Comparison of ENCODE assay signal across 7 mouse cellular contexts in genomic region chr12:86893326-86894183, GRCm38 (mm10). TPM values are rescaled to one million over a fixed set of nuclear protein-coding genes. Genes with fewer than 3 reads are reported as not detected.
DNase-seq lines count a peak whose midpoint lies in the region; ATAC-seq and TF ChIP-seq lines count a peak whose summit lies in the region.

No protein-coding gene starts in this region.

- TF ChIP-seq POLR2A in CH12.LX (IDR thresholded peaks at IDR 0.05; ENCODE audit: low read depth, low read length) = no peak

- no peaks in the 10 kb centered on the region for H3K9me3 ChIP-seq in CH12.LX (replicated peaks; ENCODE audit: low read length)
- H3K9me3 ChIP-seq in embryonic facial prominence, embryonic 11.5 days (replicated peaks; ENCODE audit: control insufficient read depth, low read length) = no peaks in the 10 kb centered on the region
- H3K9me3 ChIP-seq in heart, embryonic 16.5 days (replicated peaks; ENCODE audit: control insufficient read depth, low read length) = no peaks in the 10 kb centered on the region
- no peaks in the 10 kb centered on the region for H3K9me3 ChIP-seq in limb, embryonic 13.5 days
- H3K9me3 ChIP-seq in midbrain, postnatal 0 days (ENCODE audit: low read length) = no peaks in the 10 kb centered on the region

- H3K27ac ChIP-seq in CH12.LX (ENCODE audit: insufficient read depth, low read depth) = peak overlapping the region; percentile 92
- peak overlapping the region; percentile 98 for H3K27ac ChIP-seq in embryonic facial prominence, embryonic 11.5 days (replicated peaks; ENCODE audit: low read depth, low read length)
- H3K27ac ChIP-seq in heart, embryonic 16.5 days (ENCODE audit: low read length) = peak overlapping the region; percentile 99
- H3K27ac ChIP-seq in limb, embryonic 13.5 days = peak overlapping the region; percentile 99
- peak overlapping the region; percentile 95 for H3K27ac ChIP-seq in midbrain, postnatal 0 days (ENCODE audit: low read depth, low read length)

- H3K4me3 ChIP-seq in CH12.LX (replicated peaks in 1 of 3; ENCODE audit: low read depth in 2 of 3, low read length in 2 of 3, poor library complexity in 1 of 3) = peak overlapping the region; percentile 12 to 44 (median 41)
- peak overlapping the region; percentile 22; the same call in 1 of the 2 replicates for H3K4me3 ChIP-seq in embryonic facial prominence, embryonic 11.5 days (ENCODE audit: low read depth, low read length)
- peak overlapping the region; percentile 45 for H3K4me3 ChIP-seq in heart, embryonic 16.5 days (ENCODE audit: low read length)
- H3K4me3 ChIP-seq in limb, embryonic 13.5 days = peak overlapping the region; percentile 34
- peak overlapping the region; percentile 18; the same call in 1 of the 2 replicates for H3K4me3 ChIP-seq in midbrain, postnatal 0 days (ENCODE audit: low read depth, low read length)

- H3K36me3 ChIP-seq in CH12.LX (replicated peaks in 1 of 2; ENCODE audit: control insufficient read depth in 1 of 2, insufficient read depth in 1 of 2, low read length in 1 of 2) = peaks cover 0 to 4% of the 10 kb centered on the region in 2 experiments
- H3K36me3 ChIP-seq in embryonic facial prominence, embryonic 11.5 days (replicated peaks; ENCODE audit: control insufficient read depth, insufficient read depth, low read depth, low read length) = no peaks in the 10 kb centered on the region
- no peaks in the 10 kb centered on the region for H3K36me3 ChIP-seq in heart, embryonic 16.5 days (ENCODE audit: control insufficient read depth, insufficient read depth)
- no peaks in the 10 kb centered on the region for H3K36me3 ChIP-seq in limb, embryonic 13.5 days
- H3K36me3 ChIP-seq in midbrain, postnatal 0 days (ENCODE audit: insufficient read depth, low read length) = no peaks in the 10 kb centered on the region

- no peak for TF ChIP-seq RAD21 in CH12.LX (IDR thresholded peaks at IDR 0.05; ENCODE audit: low read depth, low read length)

- H3K4me1 ChIP-seq in CH12.LX (ENCODE audit: control insufficient read depth in 1 of 2, insufficient read depth in 2 of 2) = peaks cover 24 to 69% of the 10 kb centered on the region in 2 experiments
- H3K4me1 ChIP-seq in embryonic facial prominence, embryonic 11.5 days (ENCODE audit: control insufficient read depth, insufficient read depth, low read length) = peaks cover 20% of the 10 kb centered on the region
- peaks cover 80% of the 10 kb centered on the region for H3K4me1 ChIP-seq in heart, embryonic 16.5 days (ENCODE audit: control insufficient read depth, insufficient read depth, low read length)
- H3K4me1 ChIP-seq in limb, embryonic 13.5 days = peaks cover 92% of the 10 kb centered on the region
- H3K4me1 ChIP-seq in midbrain, postnatal 0 days (ENCODE audit: insufficient read depth, low read length) = peaks cover 68% of the 10 kb centered on the region

- peak overlapping the region; percentile 87 for H3K9ac ChIP-seq in CH12.LX (ENCODE audit: insufficient read depth, low read depth)
- H3K9ac ChIP-seq in embryonic facial prominence, embryonic 11.5 days (replicated peaks; ENCODE audit: low read length) = peak overlapping the region; percentile 55
- H3K9ac ChIP-seq in heart, embryonic 16.5 days (ENCODE audit: low read length) = peak overlapping the region; percentile 80
- peak overlapping the region; percentile 59 for H3K9ac ChIP-seq in limb, embryonic 13.5 days
- H3K9ac ChIP-seq in midbrain, postnatal 0 days (replicated peaks; ENCODE audit: low read length, poor library complexity, severe bottlenecking) = peak overlapping the region; percentile 42; the same call in 1 of the 2 replicates

- no peak for TF ChIP-seq CTCF in CH12.LX (conservative IDR thresholded peaks at IDR 0.05 in 1 of 2, IDR thresholded peaks at IDR 0.05 in 1 of 2; ENCODE audit: low read depth in 2 of 2, low read length in 2 of 2)
- no peak for TF ChIP-seq CTCF in midbrain, postnatal 0 days (IDR thresholded peaks at IDR 0.05)

- TF ChIP-seq EP300 in CH12.LX (IDR thresholded peaks at IDR 0.05; ENCODE audit: low read length) = no peak

- H3K79me2 ChIP-seq in CH12.LX (replicated peaks; ENCODE audit: control insufficient read depth, extremely low read depth, insufficient read depth, poor library complexity, severe bottlenecking) = no peaks in the 10 kb centered on the region

- in situ Hi-C loops in CH12.LX (cut with MboI; ENCODE audit: low pct_ligation_motif_present, low pct_unique_long_range_greater_than_20kb, low sequenced_read_pairs) = no loop called here

- WGBS in embryonic facial prominence, embryonic 11.5 days = 2% methylated on average over 20 of the region's 20 CpGs
- WGBS in heart, embryonic 16.5 days = 6% methylated on average over 20 of the region's 20 CpGs
- under 1% methylated on average over 20 of the region's 20 CpGs for WGBS in limb, embryonic 13.5 days
- WGBS in midbrain, postnatal 0 days = under 1% methylated on average over 20 of the region's 20 CpGs

- dilution Hi-C loops in CH12.LX (cut with MboI; ENCODE audit: extremely low pct_ligation_motif_present, extremely low pct_unique_long_range_greater_than_20kb, low sequenced_read_pairs) = no loop called here

- H3K27me3 ChIP-seq in CH12.LX (replicated peaks) = no peaks in the 10 kb centered on the region
- no peaks in the 10 kb centered on the region for H3K27me3 ChIP-seq in embryonic facial prominence, embryonic 11.5 days (ENCODE audit: control insufficient read depth, insufficient read depth, low read length)
- H3K27me3 ChIP-seq in heart, embryonic 16.5 days (ENCODE audit: control insufficient read depth, insufficient read depth, low read length) = no peaks in the 10 kb centered on the region
- no peaks in the 10 kb centered on the region for H3K27me3 ChIP-seq in limb, embryonic 13.5 days
- no peaks in the 10 kb centered on the region for H3K27me3 ChIP-seq in midbrain, postnatal 0 days (ENCODE audit: insufficient read depth, low read length)

- peak overlapping the region; percentile 94 for H3K4me2 ChIP-seq in CH12.LX (ENCODE audit: insufficient read depth, low read depth, poor library complexity, severe bottlenecking)
- peak overlapping the region; percentile 54 for H3K4me2 ChIP-seq in embryonic facial prominence, embryonic 11.5 days (ENCODE audit: low read depth, low read length)
- H3K4me2 ChIP-seq in heart, embryonic 16.5 days (ENCODE audit: low read depth, low read length) = peak overlapping the region; percentile 79
- H3K4me2 ChIP-seq in limb, embryonic 13.5 days (replicated peaks) = peak overlapping the region; percentile 76
- H3K4me2 ChIP-seq in midbrain, postnatal 0 days (ENCODE audit: low read depth, low read length, poor library complexity, severe bottlenecking) = peak overlapping the region; percentile 44

- DNase-seq in 3T3-L1 (ENCODE audit: low read depth, low spot score) (peak; percentile 72), CH12.LX (ENCODE audit: extremely low read depth) (no peak)
- peak; percentile 53 for DNase-seq in embryonic facial prominence, embryonic 11.5 days (ENCODE audit: low spot score)
- no peak for DNase-seq in midbrain, postnatal 0 days (ENCODE audit: low spot score)
- DNase-seq in layer of hippocampus, adult 11-12 months (ENCODE audit: low spot score) = no peak

- ATAC-seq in embryonic facial prominence, embryonic 11.5 days (replicated peaks; ENCODE audit: insufficient number of reproducible peaks, low FRiP score, low TSS enrichment, low read depth) = peak; percentile 12; the same call in 1 of the 2 replicates
- no peak for ATAC-seq in heart, embryonic 16.5 days (replicated peaks; ENCODE audit: extremely low read depth, insufficient read depth, low FRiP score)
- no peak for ATAC-seq in limb, embryonic 13.5 days (ENCODE audit: low FRiP score, low read depth)
- no peak for ATAC-seq in midbrain, postnatal 0 days (ENCODE audit: low FRiP score)

TF ChIP-seq in CH12.LX, 34 proteins besides CTCF, POLR2A, EP300 and RAD21:
- TF ChIP-seq CHD1 (IDR thresholded peaks at IDR 0.05; ENCODE audit: low read depth, low read length) (peak; percentile 41; the same call in 1 of the 2 replicates), IRF4 (IDR thresholded peaks at IDR 0.05; ENCODE audit: low read depth, low read length) (0 out of 2 replicates have a peak, but pooled peaks have one; percentile 9), MAZ (IDR thresholded peaks at IDR 0.05; ENCODE audit: low read depth, low read length) (0 out of 2 replicates have a peak, but pooled peaks have one; percentile 42), MYC (IDR thresholded peaks at IDR 0.05; ENCODE audit: low read depth, low read length) (peak; percentile 6; the same call in 1 of the 2 replicates), ETS1 (conservative IDR thresholded peaks at IDR 0.05; ENCODE audit: low read depth, low read length) (no peak)

RNA-seq across cellular contexts. Expression of gene Irf2bpl, which starts 9.0 kb away (rescaled TPM):
- 19.6 and 21.4 TPM in 2 replicates for total RNA-seq in CH12.LX (2012; rRNA removed)
- total RNA-seq in CH12.LX (2014; rRNA removed) = 7.0 and 8.2 TPM in 2 replicates
- polyA plus RNA-seq in CH12.LX (2012; ENCODE audit: insufficient read length, low read depth) = 10.2 and 12.1 TPM in 2 replicates
- polyA plus RNA-seq in embryonic facial prominence, embryonic 11.5 days (2014; fragmentation: Nextera tagmentation; extraction: Ambion mirVana) = 15.5 and 16.4 TPM in 2 replicates
- 25.4 and 32.4 TPM in 2 replicates for polyA plus RNA-seq in heart, embryonic 16.5 days (2015; fragmentation: Nextera tagmentation; extraction: Ambion mirVana)
- polyA plus RNA-seq in limb, embryonic 13.5 days (2015; fragmentation: Nextera tagmentation; extraction: Ambion mirVana) = 39.2 and 41.2 TPM in 2 replicates
- 171 and 191 TPM in 2 replicates for total RNA-seq in midbrain, postnatal 0 days (2014; rRNA removed)
- polyA plus RNA-seq in midbrain, postnatal 0 days (2015; fragmentation: Nextera tagmentation; extraction: Ambion mirVana) = 74.2 and 86.2 TPM in 2 replicates

RNA-seq across cellular contexts. Expression of gene Cipc, which starts 53.3 kb away (rescaled TPM):
- 18.7 and 19.6 TPM in 2 replicates for total RNA-seq in CH12.LX (2012; rRNA removed)
- total RNA-seq in CH12.LX (2014; rRNA removed) = 15.7 and 16.7 TPM in 2 replicates
- 17.5 and 20.5 TPM in 2 replicates for polyA plus RNA-seq in CH12.LX (2012; ENCODE audit: insufficient read length, low read depth)
- polyA plus RNA-seq in embryonic facial prominence, embryonic 11.5 days (2014; fragmentation: Nextera tagmentation; extraction: Ambion mirVana) = 30.8 and 33.5 TPM in 2 replicates
- polyA plus RNA-seq in heart, embryonic 16.5 days (2015; fragmentation: Nextera tagmentation; extraction: Ambion mirVana) = 25.1 and 25.9 TPM in 2 replicates
- polyA plus RNA-seq in limb, embryonic 13.5 days (2015; fragmentation: Nextera tagmentation; extraction: Ambion mirVana) = 23.6 and 24.7 TPM in 2 replicates
- 65.7 and 77.5 TPM in 2 replicates for total RNA-seq in midbrain, postnatal 0 days (2014; rRNA removed)
- 34.6 and 37.6 TPM in 2 replicates for polyA plus RNA-seq in midbrain, postnatal 0 days (2015; fragmentation: Nextera tagmentation; extraction: Ambion mirVana)

Comparison
In these comparisons a context has a peak if more than half of its experiments do, and no peak if none do; other contexts are left out.
1. DNase-seq: peak in 3T3-L1 (single experiment) and embryonic facial prominence, embryonic 11.5 days (single experiment); none in CH12.LX (single experiment), midbrain, postnatal 0 days (single experiment) and layer of hippocampus, adult 11-12 months (single experiment).
2. H3K4me2 ChIP-seq: peak in every context shown above with its lines; median percentile 94 in CH12.LX; 79 in heart, embryonic 16.5 days; 76 in limb, embryonic 13.5 days; 54 in embryonic facial prominence, embryonic 11.5 days; 44 in midbrain, postnatal 0 days.
3. Peak in every context shown above with its lines, with median percentiles within 50 percentile points of each other: H3K27ac ChIP-seq, H3K4me3 ChIP-seq and H3K9ac ChIP-seq.